ENCODE assay signal across 12 mouse cellular contexts in genomic region chr2:90553861-90554260, GRCm38 (mm10). TPM values are rescaled to one million over a fixed set of nuclear protein-coding genes. Genes with fewer than 3 reads are reported as not detected.
DNase-seq lines count a peak whose midpoint lies in the region; ATAC-seq and TF ChIP-seq lines count a peak whose summit lies in the region.
"Had no signal": no experiment of that assay in that cellular context is flagged by ENCODE, and none has a peak within 500 bp of the region (broad histone marks: within the 10 kb centered on the region; RNA-seq: fewer than 3 reads in every experiment).

No protein-coding gene starts in this region.

- no peaks in the 10 kb centered on the region for H3K9me3 ChIP-seq in intestine, postnatal 0 days (ENCODE audit: control insufficient read depth)
- no peaks in the 10 kb centered on the region for H3K9me3 ChIP-seq in liver, embryonic 15.5 days (replicated peaks)
- no peaks in the 10 kb centered on the region for H3K9me3 ChIP-seq in stomach, embryonic 15.5 days
- H3K9me3 ChIP-seq: forebrain, embryonic 12.5 days; limb, embryonic 15.5 days had no signal

- peak; percentile 98 for DNase-seq in liver, adult 2 months (ENCODE audit: extremely low read depth, low read depth, low spot score)
- DNase-seq in liver: no peak
- DNase-seq in frontal cortex, adult 2 months (ENCODE audit: extremely low spot score in 1 of 2, low spot score in 1 of 2): no peak
- no peak for DNase-seq in embryo, embryonic 11 days
- DNase-seq in cerebellum, adult 2 months: no peak
- DNase-seq: retina, postnatal 1 day had no signal

- 27% methylated on average over 4 of the region's 4 CpGs for whole genome bisulfite sequencing in liver, adult 2 months
- 79% methylated on average over 4 of the region's 4 CpGs for WGBS in intestine, postnatal 0 days
- WGBS in liver, embryonic 15.5 days (ENCODE audit: insufficient replicate concordance): 42% methylated on average over 4 of the region's 4 CpGs
- WGBS in stomach, embryonic 15.5 days: 65% methylated on average over 4 of the region's 4 CpGs
- 91% methylated on average over 4 of the region's 4 CpGs for WGBS in cerebellum, adult 2 months

- H3K36me3 ChIP-seq in liver, adult 2 months (ENCODE audit: control insufficient read depth, insufficient read depth, low read length): no peaks in the 10 kb centered on the region
- no peaks in the 10 kb centered on the region for H3K36me3 ChIP-seq in intestine, postnatal 0 days (ENCODE audit: control insufficient read depth, insufficient read depth)
- H3K36me3 ChIP-seq in liver, embryonic 15.5 days (replicated peaks): no peaks in the 10 kb centered on the region
- no peaks in the 10 kb centered on the region for H3K36me3 ChIP-seq in stomach, embryonic 15.5 days
- H3K36me3 ChIP-seq: forebrain, embryonic 12.5 days; limb, embryonic 15.5 days had no signal

- no peak overlapping the region for H3K4me3 ChIP-seq in liver, adult 2 months (ENCODE audit: insufficient read depth, low read depth, low read length)
- no peak overlapping the region for H3K4me3 ChIP-seq in intestine, postnatal 0 days (ENCODE audit: low read depth, low read length)
- H3K4me3 ChIP-seq in liver, embryonic 15.5 days (replicated peaks): no peak overlapping the region
- H3K4me3 ChIP-seq in stomach, embryonic 15.5 days (replicated peaks): no peak overlapping the region
- H3K4me3 ChIP-seq in cerebellum, adult 2 months (replicated peaks; ENCODE audit: insufficient read depth, low read depth, low read length): no peak overlapping the region
- H3K4me3 ChIP-seq: forebrain, embryonic 12.5 days; heart, adult 2 months; limb, embryonic 15.5 days had no signal

- H3K9ac ChIP-seq in liver, adult 2 months (ENCODE audit: low read depth, low read length): peak overlapping the region; percentile 22; the same call in 1 of the 2 replicates
- no peak overlapping the region for H3K9ac ChIP-seq in intestine, postnatal 0 days (ENCODE audit: low read depth, low read length)
- H3K9ac ChIP-seq in liver, embryonic 15.5 days: no peak overlapping the region
- H3K9ac ChIP-seq in stomach, embryonic 15.5 days: no peak overlapping the region
- H3K9ac ChIP-seq: forebrain, embryonic 12.5 days; limb, embryonic 15.5 days had no signal

- no peak for TF ChIP-seq POLR2A in liver, adult 2 months (IDR thresholded peaks at IDR 0.05; ENCODE audit: extremely low read depth, insufficient read depth, low read length)
- TF ChIP-seq POLR2A in cerebellum, adult 2 months (IDR thresholded peaks at IDR 0.05; ENCODE audit: borderline replicate concordance, insufficient read depth, low read length): no peak

- H3K4me2 ChIP-seq in intestine, postnatal 0 days (replicated peaks; ENCODE audit: low read depth): no peak overlapping the region
- H3K4me2 ChIP-seq in liver, embryonic 15.5 days: no peak overlapping the region
- no peak overlapping the region for H3K4me2 ChIP-seq in stomach, embryonic 15.5 days
- H3K4me2 ChIP-seq: forebrain, embryonic 12.5 days; limb, embryonic 15.5 days had no signal

- H3K27me3 ChIP-seq in liver, adult 2 months (ENCODE audit: control insufficient read depth, insufficient read depth, low read length): no peaks in the 10 kb centered on the region
- no peaks in the 10 kb centered on the region for H3K27me3 ChIP-seq in intestine, postnatal 0 days (replicated peaks; ENCODE audit: control insufficient read depth, insufficient read depth, low read length)
- H3K27me3 ChIP-seq in liver, embryonic 15.5 days: no peaks in the 10 kb centered on the region
- H3K27me3 ChIP-seq in stomach, embryonic 15.5 days (replicated peaks): no peaks in the 10 kb centered on the region
- H3K27me3 ChIP-seq in cerebellum, adult 2 months (ENCODE audit: control insufficient read depth, insufficient read depth, low read length): no peaks in the 10 kb centered on the region
- H3K27me3 ChIP-seq: forebrain, embryonic 12.5 days; limb, embryonic 15.5 days had no signal

- peak overlapping the region; percentile 73 for H3K27ac ChIP-seq in liver, adult 2 months (replicated peaks; ENCODE audit: insufficient read depth, low read depth, low read length)
- no peak overlapping the region for H3K27ac ChIP-seq in intestine, postnatal 0 days (ENCODE audit: low read depth, low read length)
- H3K27ac ChIP-seq in liver, embryonic 15.5 days (replicated peaks): peak overlapping the region; percentile 56
- no peak overlapping the region for H3K27ac ChIP-seq in stomach, embryonic 15.5 days
- H3K27ac ChIP-seq in cerebellum, adult 2 months (ENCODE audit: insufficient read depth, low read length): no peak overlapping the region
- H3K27ac ChIP-seq: forebrain, embryonic 12.5 days; heart, adult 2 months; limb, embryonic 15.5 days had no signal

- peak; percentile 44; the same call in 1 of the 2 replicates for ATAC-seq in intestine, postnatal 0 days
- peak; percentile 69 for ATAC-seq in liver, embryonic 15.5 days (ENCODE audit: insufficient read depth)
- ATAC-seq in stomach, embryonic 15.5 days (ENCODE audit: insufficient read depth, low FRiP score, low read depth): peak; percentile 80; the same call in 1 of the 2 replicates

- no peak for TF ChIP-seq CTCF in liver, adult 2 months (IDR thresholded peaks at IDR 0.05; ENCODE audit: low read depth, low read length)
- no peak for TF ChIP-seq CTCF in intestine, postnatal 0 days (IDR thresholded peaks at IDR 0.05; ENCODE audit: low read depth)
- no peak for TF ChIP-seq CTCF in cerebellum, adult 2 months (IDR thresholded peaks at IDR 0.05; ENCODE audit: borderline replicate concordance, insufficient read depth, low read depth, low read length)

- H3K4me1 ChIP-seq in liver, adult 2 months (ENCODE audit: control insufficient read depth, insufficient read depth, low read length): peaks cover 27% of the 10 kb centered on the region
- H3K4me1 ChIP-seq in intestine, postnatal 0 days (replicated peaks; ENCODE audit: control insufficient read depth, insufficient read depth, low read length): peaks cover 4% of the 10 kb centered on the region; the same call in 1 of the 2 replicates
- peaks cover 85% of the 10 kb centered on the region for H3K4me1 ChIP-seq in liver, embryonic 15.5 days (replicated peaks)
- no peaks in the 10 kb centered on the region for H3K4me1 ChIP-seq in stomach, embryonic 15.5 days
- peaks cover 26% of the 10 kb centered on the region for H3K4me1 ChIP-seq in cerebellum, adult 2 months (ENCODE audit: control insufficient read depth, insufficient read depth, low read length)
- H3K4me1 ChIP-seq: forebrain, embryonic 12.5 days; limb, embryonic 15.5 days had no signal

- peaks cover 53% of the 10 kb centered on the region for H3K79me2 ChIP-seq in liver, adult 2 months (ENCODE audit: control insufficient read depth, insufficient read depth, low read length)

RNA-seq across cellular contexts. Expression of gene Ptprj, which starts 26.6 kb away (rescaled TPM):
- 35.2 and 43.3 TPM in 2 replicates for total RNA-seq in liver, adult 2 months (2014; rRNA removed)
- 12.1 and 14.0 TPM in 2 replicates for polyA plus RNA-seq in liver, adult 2 months (2012; rRNA removed)
- 3.5 and 4.0 TPM in 2 replicates for polyA plus RNA-seq in intestine, postnatal 0 days (2015; fragmentation: Nextera tagmentation; extraction: Ambion mirVana)
- 2.0 and 2.7 TPM in 2 replicates for polyA plus RNA-seq in liver, embryonic 15.5 days (2015; fragmentation: Nextera tagmentation; extraction: Ambion mirVana)
- polyA plus RNA-seq in stomach, embryonic 15.5 days (2015; fragmentation: Nextera tagmentation; extraction: Ambion mirVana): 4.9 and 5.4 TPM in 2 replicates
- polyA plus RNA-seq in frontal cortex, adult 2 months (2012; rRNA removed): 32.7 and 37.2 TPM in 2 replicates
- 25.6 and 26.6 TPM in 2 replicates for polyA plus RNA-seq in cerebellum, adult 2 months (2012; rRNA removed)

Comparison
In these comparisons a context has a peak if more than half of its experiments do, and no peak if none do; other contexts are left out.
1. H3K27ac ChIP-seq: peak in liver, adult 2 months (single experiment) and liver, embryonic 15.5 days (single experiment); none in intestine, postnatal 0 days (single experiment), stomach, embryonic 15.5 days (single experiment) and cerebellum, adult 2 months (single experiment).
2. Peak in every context shown above with its lines, with median percentiles within 50 percentile points of each other: ATAC-seq.